In genomic region chr13:54608666-54609065, GRCm38 (mm10) we compare ENCODE assay signal across 8 mouse cellular contexts. TPM values are rescaled to one million over a fixed set of nuclear protein-coding genes. Genes with fewer than 3 reads are reported as not detected.
A peak's percentile ranks its signal among the peaks of the same experiment; 100 is the strongest.
DNase-seq lines count a peak whose midpoint lies in the region; ATAC-seq and TF ChIP-seq lines count a peak whose summit lies in the region.

No protein-coding gene starts in this region.

- intact Hi-C loops in heart, postnatal 36 days (cut with DNase I): no loop called here

- 8% methylated on average over 8 of the region's 8 CpGs for WGBS in midbrain, embryonic 16.5 days

- peak; percentile 20; the same call in 1 of the 2 replicates for ATAC-seq in frontal cortex, adult (ENCODE audit: low TSS enrichment)
- no peak for ATAC-seq in midbrain, embryonic 16.5 days
- no peak for ATAC-seq in inflammation-experienced regulatory T-cells, adult 6 months

- no peak for DNase-seq in frontal cortex, postnatal 14 days (ENCODE audit: low spot score in 2 of 2)
- peak; percentile 44 for DNase-seq in ES-E14 (ENCODE audit: low read depth, low spot score)
- DNase-seq in fibroblast of lung, adult 2 months (ENCODE audit: low read depth): peak; percentile 91
- DNase-seq in heart, postnatal 36 days: peak; percentile 32 to 36
- DNase-seq in kidney, postnatal 25 days: no peak

- H3K4me1 ChIP-seq in ES-E14 (ENCODE audit: control insufficient read depth in 2 of 2, insufficient read depth in 2 of 2, low read length in 2 of 2, poor library complexity in 1 of 2): peaks cover 15 to 40% of the 10 kb centered on the region in 2 experiments; a peak in 3 of 4 replicates
- peaks cover 25% of the 10 kb centered on the region for H3K4me1 ChIP-seq in midbrain, embryonic 16.5 days (ENCODE audit: control insufficient read depth, insufficient read depth, low read length)

- in situ Hi-C loops in ES-E14 (cut with MboI; ENCODE audit: low sequenced_read_pairs in 2 of 2, unreplicated experiment in 2 of 2): no loop called here

- no peak overlapping the region for H3K9ac ChIP-seq in ES-E14 (ENCODE audit: insufficient read depth, low read depth, low read length, poor library complexity, severe bottlenecking)
- H3K9ac ChIP-seq in midbrain, embryonic 16.5 days (ENCODE audit: low read depth, low read length): peak overlapping the region; percentile 42

- H3K9me3 ChIP-seq in ES-E14 (ENCODE audit: control insufficient read depth, insufficient read depth, low read depth, low read length): no peaks in the 10 kb centered on the region
- H3K9me3 ChIP-seq in midbrain, embryonic 16.5 days (replicated peaks; ENCODE audit: control insufficient read depth, low read length, poor library complexity, severe bottlenecking): no peaks in the 10 kb centered on the region

- no peaks in the 10 kb centered on the region for H3K36me3 ChIP-seq in ES-E14 (ENCODE audit: control insufficient read depth, insufficient read depth, low read length, poor library complexity, severe bottlenecking)
- 0 out of 2 replicates have a peak, but pooled peaks cover 9% of the 10 kb centered on the region for H3K36me3 ChIP-seq in midbrain, embryonic 16.5 days (ENCODE audit: control insufficient read depth, insufficient read depth, low read length)

- peak overlapping the region; percentile 26; the same call in 1 of the 2 replicates for H3K27ac ChIP-seq in ES-E14 (ENCODE audit: insufficient read depth, low read depth, low read length, poor library complexity, severe bottlenecking)
- 0 out of 2 replicates have a peak overlapping the region, but pooled peaks have one; percentile 9 for H3K27ac ChIP-seq in midbrain, embryonic 16.5 days (ENCODE audit: low read length)

- H3K27me3 ChIP-seq in midbrain, embryonic 16.5 days (ENCODE audit: control insufficient read depth, insufficient read depth, low read depth, low read length): no peaks in the 10 kb centered on the region; the same call in 1 of the 2 replicates

- peak overlapping the region; percentile 77 for H3K4me2 ChIP-seq in midbrain, embryonic 16.5 days (ENCODE audit: low read length)

- H3K4me3 ChIP-seq in ES-E14 (ENCODE audit: insufficient read depth in 1 of 2, low read depth in 1 of 2, low read length in 2 of 2, poor library complexity in 1 of 2, severe bottlenecking in 1 of 2): no peak overlapping the region
- H3K4me3 ChIP-seq in midbrain, embryonic 16.5 days (ENCODE audit: low read depth, low read length): peak overlapping the region; percentile 21

TF ChIP-seq in ES-E14, 5 proteins besides CTCF, POLR2A, EP300 and RAD21:
- TF ChIP-seq ZC3H11A (IDR thresholded peaks at IDR 0.05; ENCODE audit: borderline replicate concordance, low read depth, low read length) (no peak), HCFC1 (IDR thresholded peaks at IDR 0.05; ENCODE audit: borderline replicate concordance, insufficient read depth, low read length) (no peak), CHD2 (IDR thresholded peaks at IDR 0.05; ENCODE audit: low read depth, low read length) (no peak), MAFK (IDR thresholded peaks at IDR 0.05; ENCODE audit: insufficient read depth, low read depth, low read length) (no peak), ZNF384 (IDR thresholded peaks at IDR 0.05; ENCODE audit: low read depth, low read length) (no peak)

RNA-seq across cellular contexts. Expression of gene Cltb, which starts 2.5 kb away (rescaled TPM):
- 49.5 and 75.1 TPM in 2 replicates for total RNA-seq in ES-E14 (2012; rRNA removed)
- total RNA-seq in heart, postnatal 36 days (2021): 100 to 1,000 TPM in 1 of 2 experiments, 10 to 100 TPM in 1; 97.1 to 104 TPM
- polyA plus RNA-seq in midbrain, embryonic 16.5 days (2015; fragmentation: Nextera tagmentation; extraction: Ambion mirVana): 220 and 232 TPM in 2 replicates
- 10 to 100 TPM; 10.2 to 13.8 (median 11.3) TPM for polyA plus RNA-seq in inflammation-experienced regulatory T-cells, adult 6 months (2017; shearing (Covaris generic))

RNA-seq across cellular contexts. Expression of gene Faf2, which starts 12.9 kb away (rescaled TPM):
- 76.3 and 108 TPM in 2 replicates for total RNA-seq in ES-E14 (2012; rRNA removed)
- 10 to 100 TPM; 21.3 to 23.0 TPM for total RNA-seq in heart, postnatal 36 days (2021)
- 57.5 and 60.4 TPM in 2 replicates for polyA plus RNA-seq in midbrain, embryonic 16.5 days (2015; fragmentation: Nextera tagmentation; extraction: Ambion mirVana)
- polyA plus RNA-seq in inflammation-experienced regulatory T-cells, adult 6 months (2017; shearing (Covaris generic)): 10 to 100 TPM; 71.0 to 88.8 (median 87.8) TPM

RNA-seq across cellular contexts. Expression of gene Higd2a, which starts 18.7 kb away (rescaled TPM):
- total RNA-seq in ES-E14 (2012; rRNA removed): 108 and 156 TPM in 2 replicates
- 100 to 1,000 TPM; 194 to 196 TPM for total RNA-seq in heart, postnatal 36 days (2021)
- 225 and 240 TPM in 2 replicates for polyA plus RNA-seq in midbrain, embryonic 16.5 days (2015; fragmentation: Nextera tagmentation; extraction: Ambion mirVana)
- polyA plus RNA-seq in inflammation-experienced regulatory T-cells, adult 6 months (2017; shearing (Covaris generic)): 100 to 1,000 TPM; 101 to 139 (median 122) TPM

RNA-seq across cellular contexts. Expression of gene Nop16, which starts 18.8 kb away (rescaled TPM):
- total RNA-seq in ES-E14 (2012; rRNA removed): 53.2 and 65.5 TPM in 2 replicates
- total RNA-seq in heart, postnatal 36 days (2021): 10 to 100 TPM; 16.5 to 17.3 TPM
- polyA plus RNA-seq in midbrain, embryonic 16.5 days (2015; fragmentation: Nextera tagmentation; extraction: Ambion mirVana): 61.7 and 68.0 TPM in 2 replicates
- 10 to 100 TPM; 53.6 to 63.9 (median 55.8) TPM for polyA plus RNA-seq in inflammation-experienced regulatory T-cells, adult 6 months (2017; shearing (Covaris generic))

RNA-seq across cellular contexts. Expression of gene Arl10, which starts 33.9 kb away (rescaled TPM):
- 38.3 and 51.0 TPM in 2 replicates for total RNA-seq in ES-E14 (2012; rRNA removed)
- 1 to 10 TPM; 6.8 to 7.3 TPM for total RNA-seq in heart, postnatal 36 days (2021)
- 114 TPM in 2 replicates for polyA plus RNA-seq in midbrain, embryonic 16.5 days (2015; fragmentation: Nextera tagmentation; extraction: Ambion mirVana)
- 1 to 10 TPM; 4.2 to 9.1 (median 4.2) TPM for polyA plus RNA-seq in inflammation-experienced regulatory T-cells, adult 6 months (2017; shearing (Covaris generic))

Comparison
In these comparisons a context has a peak if more than half of its experiments do, and no peak if none do; other contexts are left out.
1. DNase-seq: peak in ES-E14 (single experiment), fibroblast of lung, adult 2 months (single experiment) and heart, postnatal 36 days (2 of 2); none in frontal cortex, postnatal 14 days (0 of 2) and kidney, postnatal 25 days (0 of 2).